Mouse (Mus musculus): ENCODE measurements around the gene Mertk. TPM values are rescaled to one million over a fixed set of nuclear protein-coding genes. Genes with fewer than 3 reads are reported as not detected.

The Mertk gene
- total RNA-seq, 2 experiments from 2014 or later: 30.4 to 40.0 TPM

- intact Hi-C loops (cut with DNase I): no loop called here
- DNase-seq (ENCODE audit: low spot score in 2 of 2): no peak
Observed at GRCm38 (mm10) chr2:128753295-128753873, 54.6 kb downstream of the Mertk start.

- intact Hi-C loops (cut with DNase I): no loop called here
- no peak for DNase-seq (ENCODE audit: low spot score in 2 of 2)
Observed at GRCm38 (mm10) chr2:128755149-128755691, 56.5 kb downstream of the Mertk start.

GRCm38 (mm10) chr2:128758724-128759340, 60.1 kb downstream of the Mertk start:
- intact Hi-C loops (cut with DNase I): no loop called here
- DNase-seq (ENCODE audit: low spot score in 2 of 2): no peak

- no peak for DNase-seq (ENCODE audit: low spot score in 2 of 2)
- intact Hi-C loops (cut with DNase I): no loop called here
Observed at GRCm38 (mm10) chr2:128762008-128762407, 63.3 kb downstream of the Mertk start.

- intact Hi-C loops (cut with DNase I): no loop called here
Observed at GRCm38 (mm10) chr2:128765787-128766186, 67.0 kb downstream of the Mertk start.

DNA sequence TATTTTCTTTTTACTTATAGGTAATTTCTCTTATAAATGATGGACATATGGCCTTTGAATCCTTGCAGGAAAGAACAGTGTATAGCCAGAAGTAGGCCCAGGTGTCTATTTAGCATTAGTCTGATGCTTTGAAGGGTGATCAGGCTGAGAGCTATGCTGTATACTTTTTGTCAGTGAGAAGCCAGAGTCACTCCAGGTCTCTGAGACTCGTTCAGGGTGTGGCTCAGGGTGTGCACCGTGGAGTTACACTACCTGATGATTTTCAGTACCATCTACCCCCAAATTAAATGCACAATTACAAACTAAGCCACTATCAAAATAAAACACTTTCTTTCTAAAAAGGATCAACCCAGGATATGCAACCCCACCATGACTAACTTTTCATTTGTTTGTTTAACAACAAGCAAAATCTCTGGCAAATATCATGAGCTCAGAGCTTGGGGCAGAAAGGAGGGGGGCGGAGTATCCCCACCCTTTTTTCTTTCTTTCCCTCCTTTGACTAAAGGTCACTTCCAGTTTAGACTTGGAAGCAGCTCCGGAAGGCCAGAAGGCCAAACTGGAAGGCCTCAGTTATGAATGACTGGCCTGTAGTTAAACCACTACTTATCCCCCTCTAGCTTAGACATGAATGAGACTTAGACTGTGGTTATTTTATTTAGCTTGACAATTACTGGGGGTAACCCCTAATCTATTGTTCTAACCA, 69.9 kb downstream of the Mertk start:
- DNase-seq (ENCODE audit: low spot score in 2 of 2): no peak
- intact Hi-C loops (cut with DNase I): no loop called here

More at GRCm38 (mm10) chr2:128765787-128766186, 67.0 kb downstream of the Mertk start:
- DNase-seq (ENCODE audit: low spot score in 2 of 2): no peak

DNA sequence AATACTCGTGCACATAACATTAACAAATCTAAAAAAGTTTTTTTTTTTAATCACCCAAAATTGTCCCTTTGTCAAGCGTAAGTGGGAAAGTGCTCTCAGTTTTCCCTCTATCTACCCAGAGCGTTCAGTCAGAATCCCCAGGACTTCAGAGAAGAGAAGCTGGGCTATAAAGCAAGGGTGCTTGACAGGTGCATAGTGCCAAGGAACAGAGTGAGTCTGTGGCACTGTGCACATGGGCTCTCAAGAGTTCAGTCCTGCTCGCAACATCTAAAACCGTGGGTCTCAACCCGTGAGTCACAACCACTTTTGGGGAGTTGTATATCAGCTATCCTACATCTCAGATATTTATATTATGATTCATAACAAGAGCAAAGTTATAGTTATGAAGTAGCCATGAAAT, 71.8 kb downstream of the Mertk start:
- DNase-seq (ENCODE audit: low spot score in 2 of 2): no peak
- intact Hi-C loops (cut with DNase I): no loop called here

GRCm38 (mm10) chr2:128771048-128771447, 72.3 kb downstream of the Mertk start:
- intact Hi-C loops (cut with DNase I): no loop called here
- DNase-seq (ENCODE audit: low spot score in 2 of 2): no peak

- no peak for DNase-seq (ENCODE audit: low spot score in 2 of 2)
- intact Hi-C loops (cut with DNase I): no loop called here
Observed at GRCm38 (mm10) chr2:128771750-128772338, 73.1 kb downstream of the Mertk start.

DNA sequence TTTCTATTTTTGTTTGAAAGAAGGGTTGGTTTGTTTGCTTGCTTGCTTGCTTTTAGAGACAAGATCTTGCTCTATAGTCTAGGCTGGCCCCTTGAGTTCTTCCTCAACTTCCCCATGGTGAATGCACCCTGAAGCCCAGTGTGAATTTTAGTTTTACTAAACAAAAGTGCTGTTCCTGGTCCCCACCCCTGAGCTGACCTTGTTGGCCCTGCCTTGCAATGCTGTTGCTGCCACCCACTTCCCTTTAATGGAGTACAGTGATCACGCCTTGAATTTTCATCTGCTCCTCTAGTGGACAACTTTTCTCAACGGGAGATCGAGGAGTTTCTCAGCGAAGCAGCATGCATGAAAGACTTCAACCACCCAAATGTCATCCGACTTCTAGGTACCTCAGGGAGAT, 83.5 kb downstream of the Mertk start:
- intact Hi-C loops (cut with DNase I): no loop called here
- DNase-seq (ENCODE audit: low spot score in 2 of 2): no peak

DNA sequence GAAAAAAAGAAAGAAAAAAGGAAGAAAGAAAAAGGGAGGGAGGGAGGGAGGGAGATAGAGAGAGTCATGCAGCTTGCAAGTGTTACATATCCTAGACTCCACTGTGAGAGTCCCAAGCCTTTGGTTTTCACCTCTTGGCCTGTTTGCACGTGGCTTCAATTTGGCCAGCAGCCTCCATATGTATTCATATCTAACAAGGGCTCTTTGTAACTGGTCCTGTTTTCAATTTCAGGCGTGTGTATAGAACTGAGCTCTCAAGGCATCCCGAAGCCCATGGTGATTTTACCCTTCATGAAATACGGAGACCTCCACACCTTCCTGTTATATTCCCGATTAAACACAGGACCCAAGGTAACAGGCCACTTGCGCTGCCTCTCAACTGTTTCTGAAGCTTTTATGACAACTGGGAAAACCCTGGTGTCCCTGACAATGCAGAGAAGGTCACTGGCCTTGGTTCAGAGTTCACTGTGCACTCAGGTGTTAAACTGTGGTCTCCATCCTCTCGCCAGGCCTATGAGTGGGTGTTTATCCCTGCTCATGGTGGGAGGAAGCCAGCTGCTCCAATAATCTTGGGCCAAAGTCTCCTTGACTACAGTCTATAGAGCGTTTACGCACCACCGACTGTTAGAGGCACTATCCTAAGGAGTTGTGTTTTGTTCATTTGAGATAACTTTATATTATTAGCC, 85.0 kb downstream of the Mertk start:
- no peak for DNase-seq (ENCODE audit: low spot score in 2 of 2)
- intact Hi-C loops (cut with DNase I): no loop called here

DNA sequence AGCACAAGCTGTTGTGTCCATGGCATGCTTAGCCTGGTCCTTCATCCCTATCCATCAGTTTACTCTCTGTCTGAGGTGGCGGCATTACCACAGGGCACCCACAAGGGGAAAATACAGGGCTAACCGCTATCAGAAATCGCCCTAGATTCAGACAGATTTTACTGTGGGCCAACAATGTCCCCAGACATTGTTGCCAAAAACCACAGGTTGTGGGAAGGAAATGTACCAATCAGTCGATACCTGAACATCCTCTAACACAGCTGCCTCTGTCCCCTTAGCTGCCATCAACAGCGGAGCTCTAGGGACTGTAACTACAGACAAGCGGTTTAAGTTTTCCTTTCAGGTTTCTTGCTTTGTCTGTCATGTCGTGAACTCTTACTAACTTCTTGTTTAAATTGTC, 86.1 kb downstream of the Mertk start:
- intact Hi-C loops (cut with DNase I): no loop called here
- DNase-seq (ENCODE audit: low spot score in 2 of 2): no peak

- intact Hi-C loops (cut with DNase I): no loop called here
- no peak for DNase-seq (ENCODE audit: low spot score in 2 of 2)
Observed at GRCm38 (mm10) chr2:128786341-128786740, 87.6 kb downstream of the Mertk start.

- intact Hi-C loops (cut with DNase I): no loop called here
- no peak for DNase-seq (ENCODE audit: low spot score in 2 of 2)
Observed at GRCm38 (mm10) chr2:128786795-128787194, 88.0 kb downstream of the Mertk start.

DNA sequence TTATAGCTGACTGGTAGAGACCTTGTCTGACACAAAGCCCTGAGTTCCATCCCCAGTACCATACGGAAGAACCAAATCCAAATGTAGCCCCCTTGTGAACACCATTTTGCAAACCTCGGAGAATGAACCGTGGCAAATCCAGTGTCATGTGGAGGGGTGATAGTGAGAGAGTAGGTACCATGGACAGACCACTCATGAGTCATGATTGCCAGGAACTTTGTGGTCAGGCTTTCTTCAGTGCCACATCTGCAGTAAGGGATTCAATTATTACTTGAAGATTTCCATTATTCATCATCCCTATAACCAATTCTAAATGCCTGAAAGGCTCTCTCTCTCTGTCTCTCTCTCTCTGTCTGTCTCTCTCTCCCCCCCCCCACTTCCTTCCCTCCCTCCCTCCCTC, 89.0 kb downstream of the Mertk start:
- DNase-seq (ENCODE audit: low spot score in 2 of 2): no peak
- intact Hi-C loops (cut with DNase I): no loop called here

DNA sequence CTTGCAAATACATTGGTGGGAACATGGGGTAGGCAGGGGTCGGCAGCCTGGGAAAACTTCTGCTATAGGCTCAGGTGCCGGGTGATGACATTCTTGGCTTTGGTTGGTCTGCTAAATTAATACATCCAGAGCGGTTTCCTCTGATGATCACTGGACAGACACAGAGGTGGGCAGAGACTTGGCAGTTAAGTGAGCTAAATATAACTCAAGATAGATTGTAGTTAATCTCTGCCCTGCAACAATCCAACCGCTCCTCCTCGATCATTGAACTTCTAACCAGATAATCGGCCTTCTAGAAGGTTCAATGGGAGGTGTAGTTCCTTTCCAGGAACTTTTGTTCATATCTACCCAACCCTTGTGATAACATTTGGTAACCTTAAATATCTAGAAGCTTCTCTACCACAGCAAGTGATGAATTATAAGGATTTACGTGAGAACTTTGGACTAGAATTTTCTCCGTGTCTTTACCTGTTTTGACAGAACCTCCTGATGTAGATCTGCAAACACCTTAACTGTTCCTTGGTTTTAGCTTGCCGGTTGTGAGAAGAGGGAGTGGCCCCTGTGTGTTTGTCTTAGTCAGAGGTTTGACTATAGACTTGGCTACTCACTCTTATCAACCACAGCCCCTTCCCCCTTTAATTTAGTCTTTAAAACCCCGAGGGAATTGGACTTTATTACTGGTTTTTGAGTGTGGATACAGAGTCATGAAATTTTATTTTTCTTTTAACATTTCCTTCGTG, 92.3 kb downstream of the Mertk start:
- DNase-seq (ENCODE audit: low spot score in 2 of 2): no peak
- intact Hi-C loops (cut with DNase I): no loop called here

- intact Hi-C loops (cut with DNase I): no loop called here
- no peak for DNase-seq (ENCODE audit: low spot score in 2 of 2)
Observed at GRCm38 (mm10) chr2:128793958-128794357, 95.2 kb downstream of the Mertk start.

DNA sequence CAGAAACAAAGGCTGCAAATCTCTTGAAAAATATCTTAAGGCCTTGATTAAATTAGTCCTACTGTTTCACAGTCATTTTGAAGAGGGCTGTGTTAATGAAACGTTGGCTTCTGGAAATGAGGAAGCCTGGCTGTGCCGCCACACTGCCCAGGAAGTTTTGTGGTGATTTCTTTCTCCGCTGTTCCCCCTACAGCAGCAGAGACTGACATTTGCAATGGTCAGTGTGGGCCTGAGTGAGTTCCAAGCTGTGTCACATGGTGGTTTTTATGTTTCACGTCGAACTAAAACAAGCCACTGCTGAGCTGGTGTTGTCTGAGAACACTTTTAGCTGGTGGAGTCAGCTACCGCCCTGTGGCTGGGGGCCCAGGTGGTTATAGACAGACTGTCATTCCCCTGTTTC, 97.7 kb downstream of the Mertk start:
- no peak for DNase-seq (ENCODE audit: low spot score in 2 of 2)
- intact Hi-C loops (cut with DNase I): no loop called here

- intact Hi-C loops (cut with DNase I): no loop called here
- DNase-seq (ENCODE audit: low spot score in 2 of 2): no peak
Observed at GRCm38 (mm10) chr2:128803441-128803840, 104.7 kb downstream of the Mertk start.

All from left cerebral cortex, postnatal 36 days (tissue).